Mouse (Mus musculus) lung, adult 18-20 months (tissue): ENCODE data around the gene Bik.

Source experiments
- DNase-seq, 2 experiments: peaks; one replicate each; pipeline ENCODE4 v3.0.0; 2022; ENCODE audit warnings: mixed read lengths in 2 of 2

The Bik gene

GRCm38 (mm10) chr15:83555161-83555974 is 28.7 kb downstream of the Bik start:
- peak; percentile 85 to 90 for DNase-seq

DNA sequence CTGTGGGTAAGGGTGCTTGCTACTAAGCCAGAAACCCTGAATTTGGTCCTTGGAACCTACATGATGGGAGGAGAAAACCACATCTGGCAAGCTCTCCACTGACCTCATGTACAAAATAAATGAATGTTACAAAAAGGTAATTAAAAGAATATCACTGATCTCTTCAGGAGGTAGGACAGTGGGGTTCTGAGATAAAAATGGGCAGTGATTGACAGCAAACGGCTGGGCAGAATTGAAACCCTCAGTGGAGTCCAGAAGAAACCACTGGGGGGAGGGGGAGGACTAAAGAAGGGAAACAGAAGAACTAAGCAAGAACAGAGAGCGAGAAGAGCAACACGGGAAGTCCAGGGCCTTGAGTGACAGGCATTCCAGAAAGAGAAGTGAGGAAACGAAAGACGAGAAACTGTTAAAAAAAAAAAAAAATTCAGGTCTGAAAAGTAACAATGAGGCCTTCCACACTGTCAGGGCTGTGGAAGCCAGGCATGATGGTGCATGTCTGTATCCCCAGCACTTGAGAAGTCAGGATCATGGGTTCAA is 34.3 kb downstream of the Bik start:
- DNase-seq = no peak

DNA sequence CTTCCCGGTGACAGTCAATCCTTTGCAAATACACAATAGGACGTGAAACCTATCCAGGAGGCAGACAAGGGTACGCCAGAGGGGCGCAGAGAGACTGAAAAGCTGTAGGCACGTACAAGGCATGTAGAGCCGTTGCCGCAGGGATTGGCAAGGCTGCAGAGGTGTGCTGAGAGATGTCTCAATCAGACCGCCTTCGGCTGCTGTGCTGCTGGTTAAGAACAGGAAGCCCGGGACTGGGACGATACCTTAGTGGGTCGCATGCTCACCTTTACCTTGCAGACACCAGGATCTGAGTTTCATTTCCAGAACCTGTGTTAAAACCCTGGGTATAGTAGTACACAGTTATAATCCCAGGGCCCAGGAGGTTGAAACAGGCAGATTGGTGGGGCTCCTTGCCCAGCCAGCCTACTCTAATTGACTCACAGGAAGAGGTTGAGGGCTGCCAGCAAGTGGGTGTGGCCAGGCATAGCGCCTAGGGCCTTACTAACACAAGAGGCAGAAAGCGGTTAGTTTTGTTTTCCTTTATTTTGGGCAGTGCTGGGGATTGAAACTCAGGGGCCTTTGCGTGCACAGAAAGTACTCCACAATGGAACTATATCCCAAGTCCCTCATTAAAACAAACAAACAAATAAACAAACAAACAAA is 36.1 kb downstream of the Bik start:
- peak; percentile 93 to 95 for DNase-seq

DNA sequence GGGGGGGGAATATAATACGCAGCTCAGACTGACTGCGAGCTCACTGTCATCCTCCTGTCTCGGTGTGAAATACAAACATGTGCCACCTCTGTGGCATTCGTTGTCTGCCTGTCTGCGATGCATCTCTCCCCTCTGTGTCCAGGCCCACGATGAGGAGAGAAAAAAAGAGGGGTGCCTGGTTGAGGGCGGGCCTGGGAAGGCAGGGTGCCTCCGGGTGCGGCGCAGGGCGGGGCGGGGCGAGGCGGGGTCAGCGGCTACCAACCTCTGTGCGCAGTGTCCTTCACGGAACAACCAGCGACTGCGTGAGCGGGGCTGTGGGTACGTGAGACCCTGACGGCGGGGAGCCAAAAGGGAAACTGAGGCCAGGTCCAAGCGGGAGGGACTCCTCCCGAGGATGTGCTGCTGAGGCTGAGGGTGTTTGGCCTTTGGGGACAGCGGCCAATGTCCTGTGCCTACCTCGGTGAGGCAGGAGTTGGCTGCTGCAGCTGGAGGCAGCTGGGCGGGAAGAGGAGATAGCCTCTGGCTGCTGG is 36.7 kb downstream of the Bik start, which contains the start of the genes Tspo and Mcat:
TSS of gene Tspo (plus strand) at position 266 of the 530 bp plus-strand sequence.
TSS of gene Mcat (minus strand) at position 461 of the 530 bp plus-strand sequence.
- DNase-seq = peak; percentile 83 to 87

DNA sequence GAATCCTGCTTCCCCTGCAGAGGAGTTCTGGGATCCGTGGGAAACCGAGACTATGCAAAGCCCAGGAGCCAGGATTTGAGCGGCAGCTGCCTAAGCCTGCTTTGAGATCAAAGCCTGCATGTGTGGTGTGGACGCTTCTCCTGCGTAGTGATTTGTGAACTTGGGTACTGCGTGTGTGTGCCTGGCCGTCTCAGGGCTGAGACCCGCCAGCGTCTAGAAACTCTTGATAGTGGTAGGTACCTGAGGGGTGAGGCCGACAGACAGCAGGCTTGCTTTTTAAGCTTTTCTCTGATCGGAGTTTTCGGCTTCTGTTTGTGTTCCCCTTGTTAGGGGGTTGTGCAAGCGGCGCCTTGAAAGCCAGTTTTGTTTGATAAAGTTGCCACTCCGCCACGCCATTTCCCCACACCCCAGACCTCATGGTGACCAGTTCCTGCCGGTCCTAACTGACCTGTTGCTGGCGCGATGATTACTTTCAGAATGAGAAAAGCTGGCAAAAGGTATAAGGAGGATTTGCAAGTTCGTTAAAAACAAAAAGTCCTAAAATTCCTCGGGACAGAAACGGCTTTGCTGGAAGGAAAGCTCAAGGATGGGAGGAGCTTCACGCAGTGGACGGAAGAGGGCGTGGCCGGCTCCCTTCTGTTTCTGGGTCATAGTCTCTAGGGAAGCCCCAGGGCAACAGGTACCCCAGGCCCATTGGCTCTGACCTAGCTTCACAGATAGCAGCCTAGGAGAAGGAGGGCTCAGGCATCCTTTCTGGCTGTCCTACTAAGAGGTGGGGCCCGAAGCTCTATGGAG is 37.4 kb downstream of the Bik start:
- DNase-seq = peak; percentile 72 to 76

- DNase-seq = peak; percentile 61 to 74
These were observed 38.8 kb downstream of the Bik start for GRCm38 (mm10) chr15:83565434-83565833.

- peak; percentile 28 to 58 for DNase-seq
These were observed 39.3 kb downstream of the Bik start for GRCm38 (mm10) chr15:83566006-83566405.

- no peak for DNase-seq
These were observed 41.1 kb downstream of the Bik start for GRCm38 (mm10) chr15:83567728-83568127.

DNA sequence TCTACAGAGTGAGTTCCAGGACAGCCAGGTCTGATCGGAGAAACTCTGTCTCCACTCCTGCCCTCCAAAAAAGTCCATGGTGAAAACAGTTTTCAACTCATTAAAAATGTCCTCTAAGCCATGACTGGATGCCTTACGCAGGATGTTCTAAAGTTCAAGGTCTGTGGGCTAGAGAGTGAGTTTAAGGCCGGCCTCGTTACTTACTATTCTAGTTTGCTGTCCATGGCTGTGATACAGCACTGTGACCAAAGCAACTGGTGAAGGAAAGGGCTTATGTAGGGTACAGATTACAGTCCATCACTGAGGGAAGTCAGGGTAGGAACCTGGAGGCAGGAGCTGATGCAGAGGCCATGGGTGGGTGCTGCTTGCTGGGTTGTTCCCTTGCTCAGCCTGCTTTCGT is 41.9 kb downstream of the Bik start:
- no peak for DNase-seq

- peak in 1 of 2 experiments; percentile 24 for DNase-seq
These were observed 43.0 kb downstream of the Bik start for GRCm38 (mm10) chr15:83569682-83570081.

GRCm38 (mm10) chr15:83570641-83571040 is 44.0 kb downstream of the Bik start:
- no peak for DNase-seq

GRCm38 (mm10) chr15:83571636-83572035 is 45.0 kb downstream of the Bik start:
- peak; percentile 63 to 69 for DNase-seq

DNA sequence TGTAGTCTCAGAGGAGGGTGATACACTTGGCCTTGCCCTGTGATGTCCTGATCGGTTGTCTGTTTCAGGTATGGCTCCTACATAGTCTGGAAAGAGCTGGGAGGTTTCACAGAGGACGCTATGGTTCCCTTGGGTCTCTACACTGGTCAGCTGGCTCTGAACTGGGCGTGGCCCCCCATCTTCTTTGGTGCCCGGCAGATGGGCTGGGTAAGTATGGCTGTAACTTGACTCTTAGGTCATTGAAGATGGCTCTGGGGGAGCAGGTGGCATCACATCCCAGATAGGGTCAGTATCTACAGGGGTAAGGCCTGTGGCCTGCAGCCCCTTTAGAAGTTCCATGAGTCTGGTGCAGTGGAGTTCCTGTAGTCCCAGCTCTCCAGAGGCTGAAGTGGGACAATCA is 45.5 kb downstream of the Bik start:
- DNase-seq = no peak

DNA sequence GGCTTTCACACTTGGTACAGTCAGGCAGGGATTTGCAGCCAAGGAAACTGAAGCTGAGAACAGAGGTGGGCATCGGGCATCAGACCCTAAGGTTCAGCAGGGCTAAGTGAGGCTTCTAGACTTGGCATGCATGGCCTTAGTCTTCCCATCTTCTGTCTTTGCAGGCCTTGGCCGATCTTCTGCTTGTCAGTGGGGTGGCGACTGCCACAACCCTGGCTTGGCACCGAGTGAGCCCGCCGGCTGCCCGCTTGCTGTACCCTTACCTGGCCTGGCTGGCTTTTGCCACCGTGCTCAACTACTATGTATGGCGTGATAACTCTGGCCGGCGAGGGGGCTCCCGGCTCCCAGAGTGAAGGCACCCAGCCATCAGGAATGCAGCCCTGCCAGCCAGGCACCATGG is 46.9 kb downstream of the Bik start:
- DNase-seq = no peak

- DNase-seq = peak; percentile 83 to 87
These were observed 48.2 kb downstream of the Bik start for GRCm38 (mm10) chr15:83574731-83575351.

DNA sequence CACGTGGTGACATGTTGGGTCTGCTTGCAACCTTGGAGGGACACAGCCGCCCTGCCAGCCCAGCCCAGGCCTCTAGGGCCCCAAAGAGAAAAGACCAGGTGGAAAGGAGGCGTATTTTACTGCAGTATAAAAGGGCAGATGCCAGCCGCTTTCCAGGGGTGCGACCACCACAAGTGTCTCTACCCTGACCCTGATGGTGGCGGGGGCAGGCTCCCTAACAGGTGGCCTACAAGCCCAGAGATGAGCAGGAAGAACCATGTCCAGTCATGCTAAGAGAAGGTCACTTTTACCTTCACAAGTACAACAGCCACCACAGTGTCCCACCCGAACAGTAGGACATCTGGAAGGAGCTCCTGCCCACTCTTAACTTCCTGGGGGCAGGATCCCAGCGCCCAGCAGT is 48.9 kb downstream of the Bik start:
- no peak for DNase-seq

- DNase-seq = no peak
These were observed 50.0 kb downstream of the Bik start for GRCm38 (mm10) chr15:83576651-83577050.

- DNase-seq = no peak
These were observed 56.3 kb downstream of the Bik start for GRCm38 (mm10) chr15:83582931-83583330.

GRCm38 (mm10) chr15:83583419-83584156 is 56.9 kb downstream of the Bik start:
- peak; percentile 70 to 80 for DNase-seq

- DNase-seq = no peak
These were observed 58.1 kb downstream of the Bik start for GRCm38 (mm10) chr15:83584741-83585220.

GRCm38 (mm10) chr15:83590841-83591240 is 64.2 kb downstream of the Bik start:
- no peak for DNase-seq
